Mouse (Mus musculus): ENCODE data around the gene Ankrd10. TPM values are rescaled to one million over a fixed set of nuclear protein-coding genes. Genes with fewer than 3 reads are reported as not detected.

Gene Ankrd10
- polyA plus RNA-seq, 1 experiment from 2014 or later = 77.6 TPM

DNA sequence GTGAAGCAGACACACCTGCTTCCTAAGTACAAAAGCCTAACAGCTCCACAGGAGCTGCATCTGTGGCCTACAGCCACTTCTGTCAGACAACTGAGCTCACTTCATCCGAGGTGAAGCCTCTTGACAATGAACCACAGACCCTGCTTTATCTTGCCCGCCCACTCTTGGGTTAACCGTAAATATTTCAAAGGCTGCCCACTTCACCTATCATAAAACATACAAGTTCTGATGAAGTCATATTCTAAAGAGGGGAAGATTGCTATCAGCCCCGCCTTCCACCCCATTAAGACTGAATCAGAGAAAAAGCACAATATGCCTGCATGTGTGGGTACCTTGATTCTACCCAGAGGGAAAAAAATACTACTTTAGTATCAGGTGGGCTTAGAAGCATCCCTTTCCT lies 10.5 kb downstream of the Ankrd10 start:
- no peaks in the 10 kb centered on the region for H3K27me3 ChIP-seq (replicated peaks; ENCODE audit: control insufficient read depth, insufficient read depth, low read length)
- no peaks in the 10 kb centered on the region for H3K9me3 ChIP-seq (ENCODE audit: control insufficient read depth, low read length)
- ATAC-seq (ENCODE audit: low read depth) = no peak
- 80% methylated on average over 4 of the region's 4 CpGs for WGBS
- no peak overlapping the region for H3K4me3 ChIP-seq (ENCODE audit: low read depth, low read length)
- no peak overlapping the region for H3K27ac ChIP-seq (replicated peaks; ENCODE audit: low read depth, low read length)
- H3K4me1 ChIP-seq (ENCODE audit: control insufficient read depth, insufficient read depth, low read length) = no peaks in the 10 kb centered on the region
- DNase-seq (ENCODE audit: low spot score) = no peak
- no peak overlapping the region for H3K9ac ChIP-seq (ENCODE audit: low read depth, low read length)
- H3K4me2 ChIP-seq (ENCODE audit: low read depth, low read length) = no peak overlapping the region
- H3K36me3 ChIP-seq (ENCODE audit: control insufficient read depth, insufficient read depth, low read length) = peaks cover 80% of the 10 kb centered on the region

GRCm38 (mm10) chr8:11619091-11619490 lies 16.5 kb downstream of the Ankrd10 start:
- Histone ChIP-seq H3K27me3 (replicated peaks; ENCODE audit: control insufficient read depth, insufficient read depth, low read length) (no peaks in the 10 kb centered on the region), H3K4me2 (ENCODE audit: low read depth, low read length) (no peak overlapping the region), H3K9me3 (ENCODE audit: control insufficient read depth, low read length) (no peaks in the 10 kb centered on the region), H3K4me3 (ENCODE audit: low read depth, low read length) (no peak overlapping the region), H3K36me3 (ENCODE audit: control insufficient read depth, insufficient read depth, low read length) (peaks cover 86% of the 10 kb centered on the region), H3K27ac (replicated peaks; ENCODE audit: low read depth, low read length) (no peak overlapping the region), H3K4me1 (ENCODE audit: control insufficient read depth, insufficient read depth, low read length) (no peaks in the 10 kb centered on the region), H3K9ac (ENCODE audit: low read depth, low read length) (no peak overlapping the region)
- no peak for DNase-seq (ENCODE audit: low spot score)
- no peak for ATAC-seq (ENCODE audit: low read depth)
- WGBS = 89% methylated on average over 3 of the region's 3 CpGs

DNA sequence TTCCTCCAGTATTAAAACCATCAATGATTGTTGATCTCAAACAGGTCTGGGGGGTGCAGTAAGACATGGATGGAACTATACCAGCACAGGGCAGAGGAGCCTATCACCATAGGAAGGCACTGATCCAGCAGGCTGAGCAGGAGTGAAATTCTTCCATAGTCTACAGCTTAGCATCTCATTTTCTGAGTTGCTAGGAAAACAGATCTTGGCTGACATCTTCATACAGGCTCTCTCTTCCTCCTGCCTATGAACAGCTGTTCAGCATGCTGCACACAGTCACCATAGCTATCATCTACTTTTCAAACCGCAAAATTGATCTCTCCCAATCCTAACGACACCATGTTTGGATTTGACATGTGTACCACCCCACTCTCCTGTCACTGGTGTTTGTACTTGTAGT lies 17.5 kb downstream of the Ankrd10 start:
- ATAC-seq (ENCODE audit: low read depth) = no peak
- no peak for DNase-seq (ENCODE audit: low spot score)
- no peaks in the 10 kb centered on the region for H3K4me1 ChIP-seq (ENCODE audit: control insufficient read depth, insufficient read depth, low read length)
- H3K9ac ChIP-seq (ENCODE audit: low read depth, low read length) = no peak overlapping the region
- H3K36me3 ChIP-seq (ENCODE audit: control insufficient read depth, insufficient read depth, low read length) = peaks cover 87% of the 10 kb centered on the region
- WGBS = 88% methylated on average over 2 of the region's 2 CpGs
- no peak overlapping the region for H3K4me2 ChIP-seq (ENCODE audit: low read depth, low read length)
- no peak overlapping the region for H3K27ac ChIP-seq (replicated peaks; ENCODE audit: low read depth, low read length)
- H3K4me3 ChIP-seq (ENCODE audit: low read depth, low read length) = no peak overlapping the region
- H3K27me3 ChIP-seq (replicated peaks; ENCODE audit: control insufficient read depth, insufficient read depth, low read length) = no peaks in the 10 kb centered on the region
- no peaks in the 10 kb centered on the region for H3K9me3 ChIP-seq (ENCODE audit: control insufficient read depth, low read length)

- no peaks in the 10 kb centered on the region for H3K4me1 ChIP-seq (ENCODE audit: control insufficient read depth, insufficient read depth, low read length)
- 0 out of 2 replicates have a peak, but pooled peaks have one; percentile 30 for ATAC-seq (ENCODE audit: low read depth)
- no peak overlapping the region for H3K4me2 ChIP-seq (ENCODE audit: low read depth, low read length)
- no peaks in the 10 kb centered on the region for H3K9me3 ChIP-seq (ENCODE audit: control insufficient read depth, low read length)
- H3K36me3 ChIP-seq (ENCODE audit: control insufficient read depth, insufficient read depth, low read length) = peaks cover 88% of the 10 kb centered on the region
- no peak overlapping the region for H3K27ac ChIP-seq (replicated peaks; ENCODE audit: low read depth, low read length)
- H3K9ac ChIP-seq (ENCODE audit: low read depth, low read length) = no peak overlapping the region
- WGBS = 7% methylated on average over 1 of the region's 1 CpGs
- DNase-seq (ENCODE audit: low spot score) = peak; percentile 33
- no peaks in the 10 kb centered on the region for H3K27me3 ChIP-seq (replicated peaks; ENCODE audit: control insufficient read depth, insufficient read depth, low read length)
- no peak overlapping the region for H3K4me3 ChIP-seq (ENCODE audit: low read depth, low read length)
Observed at GRCm38 (mm10) chr8:11616294-11616693, 19.3 kb downstream of the Ankrd10 start.

DNA sequence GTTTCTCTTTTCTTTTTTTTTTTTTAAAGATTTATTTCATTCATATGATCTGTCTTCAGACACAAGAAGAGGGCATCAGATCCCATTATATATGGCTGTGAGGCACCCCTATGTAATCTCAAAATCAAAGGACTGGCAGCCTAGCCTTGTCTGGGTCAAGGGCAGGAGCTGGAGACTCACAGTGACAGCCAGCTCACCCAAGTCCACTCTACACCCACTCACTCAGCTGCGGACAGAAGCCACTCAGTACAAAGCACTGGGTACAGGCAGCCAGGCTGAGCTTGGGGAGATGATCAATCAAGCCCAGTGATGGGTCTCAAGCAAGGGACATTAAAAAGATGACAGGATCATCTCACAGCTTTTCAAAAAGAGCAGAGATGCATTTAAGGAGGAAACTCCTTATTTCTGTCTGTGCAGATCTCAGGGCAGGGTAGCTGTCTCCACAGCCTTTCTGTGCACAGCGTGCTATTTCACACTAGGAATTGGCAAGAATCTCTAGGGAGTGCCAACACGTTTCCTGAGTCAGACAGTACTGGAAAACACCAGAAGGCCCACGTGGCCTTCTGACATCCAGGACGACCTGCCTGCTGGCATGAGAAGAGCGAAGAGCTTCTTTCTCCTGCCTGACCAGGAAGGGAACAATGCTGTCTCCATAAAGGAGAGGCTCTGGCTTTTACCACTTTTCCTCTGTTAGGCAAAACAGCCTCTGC lies 21.3 kb downstream of the Ankrd10 start:
- Histone ChIP-seq H3K36me3 (ENCODE audit: control insufficient read depth, insufficient read depth, low read length) (peaks cover 83% of the 10 kb centered on the region), H3K9ac (ENCODE audit: low read depth, low read length) (no peak overlapping the region), H3K4me2 (ENCODE audit: low read depth, low read length) (no peak overlapping the region), H3K4me3 (ENCODE audit: low read depth, low read length) (no peak overlapping the region), H3K4me1 (ENCODE audit: control insufficient read depth, insufficient read depth, low read length) (no peaks in the 10 kb centered on the region), H3K27ac (replicated peaks; ENCODE audit: low read depth, low read length) (no peak overlapping the region), H3K9me3 (ENCODE audit: control insufficient read depth, low read length) (0 out of 2 replicates have a peak, but pooled peaks cover 2% of the 10 kb centered on the region), H3K27me3 (replicated peaks; ENCODE audit: control insufficient read depth, insufficient read depth, low read length) (no peaks in the 10 kb centered on the region)
- ATAC-seq (ENCODE audit: low read depth) = no peak
- no peak for DNase-seq (ENCODE audit: low spot score)
- 86% methylated on average over 6 of the region's 6 CpGs for WGBS

- ATAC-seq (ENCODE audit: low read depth) (no peak), DNase-seq (ENCODE audit: low spot score) (no peak)
- peaks cover 20% of the 10 kb centered on the region for H3K9me3 ChIP-seq (ENCODE audit: control insufficient read depth, low read length)
- H3K27me3 ChIP-seq (replicated peaks; ENCODE audit: control insufficient read depth, insufficient read depth, low read length) = no peaks in the 10 kb centered on the region
- no peak overlapping the region for H3K4me2 ChIP-seq (ENCODE audit: low read depth, low read length)
- WGBS = 98% methylated on average over 9 of the region's 9 CpGs
- H3K27ac ChIP-seq (replicated peaks; ENCODE audit: low read depth, low read length) = no peak overlapping the region
- peaks cover 54% of the 10 kb centered on the region for H3K36me3 ChIP-seq (ENCODE audit: control insufficient read depth, insufficient read depth, low read length)
- no peaks in the 10 kb centered on the region for H3K4me1 ChIP-seq (ENCODE audit: control insufficient read depth, insufficient read depth, low read length)
- no peak overlapping the region for H3K4me3 ChIP-seq (ENCODE audit: low read depth, low read length)
- H3K9ac ChIP-seq (ENCODE audit: low read depth, low read length) = no peak overlapping the region
Observed at GRCm38 (mm10) chr8:11608848-11609247, 26.7 kb downstream of the Ankrd10 start.

- Histone ChIP-seq H3K4me2 (ENCODE audit: low read depth, low read length) (no peak overlapping the region), H3K4me3 (ENCODE audit: low read depth, low read length) (no peak overlapping the region), H3K4me1 (ENCODE audit: control insufficient read depth, insufficient read depth, low read length) (no peaks in the 10 kb centered on the region), H3K9ac (ENCODE audit: low read depth, low read length) (no peak overlapping the region), H3K36me3 (ENCODE audit: control insufficient read depth, insufficient read depth, low read length) (no peaks in the 10 kb centered on the region), H3K9me3 (ENCODE audit: control insufficient read depth, low read length) (no peaks in the 10 kb centered on the region; the same call in 1 of the 2 replicates), H3K27ac (replicated peaks; ENCODE audit: low read depth, low read length) (no peak overlapping the region), H3K27me3 (replicated peaks; ENCODE audit: control insufficient read depth, insufficient read depth, low read length) (no peaks in the 10 kb centered on the region)
- 42% methylated on average over 14 of the region's 14 CpGs for WGBS
- peak; percentile 75; the same call in 1 of the 2 replicates for ATAC-seq (ENCODE audit: low read depth)
- DNase-seq (ENCODE audit: low spot score) = peak; percentile 63
Observed at GRCm38 (mm10) chr8:11602006-11602680, 33.4 kb downstream of the Ankrd10 start.

DNA sequence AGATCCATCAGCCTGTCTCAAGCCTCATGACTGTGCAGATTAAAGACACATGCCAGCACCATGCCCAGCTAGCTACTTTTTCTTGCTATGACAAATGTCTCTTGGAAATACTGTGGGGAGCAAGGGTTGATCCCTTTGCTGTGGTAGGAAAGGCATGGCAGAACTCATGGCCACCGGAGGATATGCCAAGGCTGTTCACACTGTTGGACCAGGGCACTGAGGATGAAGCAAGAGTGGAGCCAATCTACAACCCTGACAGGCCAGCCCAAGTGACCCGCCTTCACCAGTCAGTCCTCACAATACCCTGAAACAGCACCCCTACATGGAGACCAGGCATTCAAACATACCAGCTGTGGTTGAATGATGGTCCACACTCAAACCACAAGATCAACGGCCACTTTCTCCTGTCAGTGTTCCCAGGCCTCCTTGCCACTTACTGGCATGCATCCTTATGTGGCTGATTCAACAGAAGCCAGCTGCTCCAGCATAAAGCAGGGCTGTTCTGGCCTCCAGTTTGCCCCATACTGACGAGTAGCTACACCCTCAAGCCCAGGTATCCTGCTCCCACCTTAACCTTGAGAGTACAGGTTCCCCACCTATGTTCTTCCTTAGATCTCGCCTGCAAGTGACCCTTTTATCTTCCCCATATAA lies 35.1 kb downstream of the Ankrd10 start:
- Histone ChIP-seq H3K27me3 (replicated peaks; ENCODE audit: control insufficient read depth, insufficient read depth, low read length) (no peaks in the 10 kb centered on the region), H3K4me1 (ENCODE audit: control insufficient read depth, insufficient read depth, low read length) (no peaks in the 10 kb centered on the region), H3K36me3 (ENCODE audit: control insufficient read depth, insufficient read depth, low read length) (no peaks in the 10 kb centered on the region), H3K4me2 (ENCODE audit: low read depth, low read length) (no peak overlapping the region), H3K4me3 (ENCODE audit: low read depth, low read length) (no peak overlapping the region), H3K9ac (ENCODE audit: low read depth, low read length) (no peak overlapping the region), H3K27ac (replicated peaks; ENCODE audit: low read depth, low read length) (no peak overlapping the region), H3K9me3 (ENCODE audit: control insufficient read depth, low read length) (no peaks in the 10 kb centered on the region)
- DNase-seq (ENCODE audit: low spot score) (no peak), ATAC-seq (ENCODE audit: low read depth) (no peak)
- WGBS = 77% methylated on average over 5 of the region's 5 CpGs
